Mouse (Mus musculus): ENCODE measurements around the gene Sgpp2.

- no peak for TF ChIP-seq CTCF (IDR thresholded peaks at IDR 0.05; ENCODE audit: low read depth)
- TF ChIP-seq EP300 (optimal IDR thresholded peaks at IDR 0.05) = no peak
These were observed 60.0 kb downstream of the Sgpp2 start for GRCm38 (mm10) chr1:78370121-78370520.

Data from stomach, postnatal 0 days (tissue).